Mouse (Mus musculus) CH12.LX (cell line): ENCODE results near the gene Pcsk2.

ENCODE experiments used
- BHLHE40 ChIP-seq: IDR thresholded peaks from 2 replicates; pipeline ENCODE4 v1.6.1; 2011; ENCODE audit warnings: mild to moderate bottlenecking, low read depth, low read length, improper control_type of control experiment
- CTCF ChIP-seq, 2 experiments: IDR thresholded peaks in 1 of 2; conservative IDR thresholded peaks in 1 of 2; 2 replicates each; pipeline ENCODE4 v1.5.1; 2011 to 2012; ENCODE audit warnings: low read depth in 2 of 2, low read length in 2 of 2, improper control_type of control experiment in 1 of 2, inconsistent platforms in 1 of 2, mild to moderate bottlenecking in 1 of 2, moderate library complexity in 1 of 2
- ELF1 ChIP-seq: IDR thresholded peaks from 2 replicates; pipeline ENCODE4 v1.6.1; 2014; ENCODE audit warnings: low read depth, mild to moderate bottlenecking, inconsistent platforms, low read length, improper control_type of control experiment
- HCFC1 ChIP-seq: IDR thresholded peaks from 2 replicates; pipeline ENCODE4 v1.6.1; 2012; ENCODE audit warnings: low read depth, mild to moderate bottlenecking, inconsistent platforms, low read length, improper control_type of control experiment
- MEF2A ChIP-seq: IDR thresholded peaks from 2 replicates; pipeline ENCODE4 v1.6.1; 2014; ENCODE audit warnings: low read depth, mild to moderate bottlenecking, inconsistent platforms, low read length, improper control_type of control experiment, borderline replicate concordance
- POLR2A ChIP-seq: IDR thresholded peaks from 2 replicates; pipeline ENCODE4 v1.6.1; 2011; ENCODE audit warnings: low read depth, mild to moderate bottlenecking, improper control_type of control experiment, low read length
- RAD21 ChIP-seq: IDR thresholded peaks from 2 replicates; pipeline ENCODE4 v1.6.1; 2011; ENCODE audit warnings: low read depth, mild to moderate bottlenecking, low read length, improper control_type of control experiment, moderate library complexity
- TBP ChIP-seq: conservative IDR thresholded peaks from 2 replicates; pipeline ENCODE4 v1.6.1; 2011; ENCODE audit warnings: low read depth, low read length, improper control_type of control experiment
- ZC3H11A ChIP-seq: IDR thresholded peaks from 2 replicates; pipeline ENCODE4 v1.6.1; 2012; ENCODE audit warnings: low read depth, mild to moderate bottlenecking, inconsistent platforms, low read length, improper control_type of control experiment
- ZMIZ1 ChIP-seq: IDR thresholded peaks from 2 replicates; pipeline ENCODE4 v1.6.1; 2012; ENCODE audit warnings: low read depth, mild to moderate bottlenecking, inconsistent platforms, low read length, improper control_type of control experiment

DNA sequence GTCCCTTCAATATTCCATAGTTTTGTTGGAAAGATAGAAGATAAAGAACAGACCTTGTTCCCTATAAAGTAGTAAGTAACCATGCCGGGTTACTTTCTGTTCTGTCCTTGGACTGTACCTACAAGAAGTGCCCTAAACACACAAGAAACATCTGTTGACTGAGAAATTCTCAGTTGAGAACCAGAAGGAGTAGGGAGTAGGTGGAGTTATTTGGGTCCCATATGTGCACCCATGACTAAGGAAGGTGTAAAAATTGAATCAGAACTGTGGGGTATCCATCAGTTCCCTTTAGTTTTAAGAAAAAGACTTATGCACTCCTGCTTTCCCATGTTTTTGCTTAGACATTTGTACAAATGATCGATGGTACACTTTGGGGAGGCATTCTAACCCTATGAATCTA is 137.6 kb downstream of the Pcsk2 start:
- TF ChIP-seq CTCF (conservative IDR thresholded peaks at IDR 0.05 in 1 of 2, IDR thresholded peaks at IDR 0.05 in 1 of 2; ENCODE audit: low read depth in 2 of 2, low read length in 2 of 2) (no peak), POLR2A (no peak), ZMIZ1 (no peak), HCFC1 (no peak), BHLHE40 (no peak), ELF1 (no peak), TBP (no peak), RAD21 (no peak), MEF2A (no peak), ZC3H11A (no peak)
